Mouse (Mus musculus) ES-E14 (cell line): Measurements from ENCODE around the gene Emp2.

ENCODE experiments used
- CHD2 ChIP-seq: IDR thresholded peaks from 2 replicates; pipeline ENCODE4 v1.6.1; 2014; ENCODE audit warnings: mild to moderate bottlenecking, low read depth, low read length, inconsistent platforms
- HCFC1 ChIP-seq: IDR thresholded peaks from 2 replicates; pipeline ENCODE4 v1.6.1; 2012; ENCODE audit warnings: low read length, inconsistent platforms, borderline replicate concordance; ENCODE audit not compliant: insufficient read depth
- MAFK ChIP-seq: IDR thresholded peaks from 2 replicates; pipeline ENCODE4 v1.6.1; 2014; ENCODE audit warnings: mild to moderate bottlenecking, low read depth, low read length, inconsistent platforms; ENCODE audit not compliant: insufficient read depth
- ZC3H11A ChIP-seq: IDR thresholded peaks from 2 replicates; pipeline ENCODE4 v1.6.1; 2012; ENCODE audit warnings: low read depth, mild to moderate bottlenecking, inconsistent platforms, low read length, borderline replicate concordance
- ZNF384 ChIP-seq: IDR thresholded peaks from 2 replicates; pipeline ENCODE4 v1.6.1; 2012; ENCODE audit warnings: low read depth, low read length, inconsistent platforms

- no peak for TF ChIP-seq ZNF384
- no peak for TF ChIP-seq MAFK
- no peak for TF ChIP-seq HCFC1
- no peak for TF ChIP-seq ZC3H11A
- no peak for TF ChIP-seq CHD2
Observed at GRCm38 (mm10) chr16:10349436-10349835, 35.7 kb upstream of the Emp2 start.
